Mouse (Mus musculus): ENCODE data around the gene Pdia4.

DNA sequence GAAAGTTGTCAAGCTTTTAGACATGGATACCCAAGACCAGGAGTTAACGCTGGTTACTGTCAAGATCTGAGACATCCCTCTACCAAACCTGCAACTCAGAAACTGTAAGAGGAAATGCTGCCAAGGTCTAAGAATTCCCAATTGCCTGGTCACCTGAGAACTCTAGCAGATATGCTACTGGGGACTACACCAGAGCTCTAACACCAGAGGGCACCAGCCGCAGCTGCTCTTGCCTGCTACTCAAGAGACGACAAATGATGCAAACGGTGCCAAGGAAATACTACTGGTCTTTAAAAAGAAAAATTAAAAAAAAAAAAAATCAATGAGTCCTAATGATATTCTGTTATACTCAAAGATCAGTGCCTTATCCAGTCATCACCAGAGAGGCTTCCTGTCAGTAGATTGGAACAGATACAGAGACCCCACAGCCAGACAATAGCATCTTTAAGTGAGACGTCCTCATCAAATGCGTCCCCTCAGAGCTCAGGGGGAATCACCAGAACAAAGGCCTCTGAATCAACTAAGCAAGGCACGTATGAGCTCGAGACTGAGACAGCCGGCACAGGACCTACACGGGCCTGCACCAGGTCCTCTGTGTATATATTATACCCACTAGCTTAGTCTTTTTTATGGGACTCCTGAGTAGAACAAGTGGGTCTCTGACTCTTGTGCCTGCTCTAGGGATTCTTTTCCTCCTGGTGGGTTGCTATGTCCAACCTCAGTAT is 19.0 kb downstream of the Pdia4 start:
- no peak for TF ChIP-seq POLR2A (IDR thresholded peaks at IDR 0.05; ENCODE audit: low read depth, low read length)
- TF ChIP-seq CTCF (conservative IDR thresholded peaks at IDR 0.05; ENCODE audit: insufficient read depth, insufficient read length, low read depth, low read length): peak; percentile 66
